Mouse (Mus musculus): ENCODE measurements at regions not wholly inside any gene's neighbourhood (a gene's known extent, or its start where the extent isn't known, plus 50 kb on each side); places are given as distances from the start of the nearest gene placed in this dataset.

- TF ChIP-seq HCFC1 (IDR thresholded peaks at IDR 0.05; ENCODE audit: borderline replicate concordance, insufficient read depth, low read length) (no peak), MAFK (IDR thresholded peaks at IDR 0.05; ENCODE audit: insufficient read depth, low read depth, low read length) (no peak), ZNF384 (IDR thresholded peaks at IDR 0.05; ENCODE audit: low read depth, low read length) (no peak), CHD2 (IDR thresholded peaks at IDR 0.05; ENCODE audit: low read depth, low read length) (no peak)
Observed at GRCm38 (mm10) chr4:106083546-106083945, 232.5 kb upstream of the Usp24 start.
